Mouse (Mus musculus) lung, embryonic 16.5 days (tissue): ENCODE data around the gene Dennd2d. TPM values are rescaled to one million over a fixed set of nuclear protein-coding genes. Genes with fewer than 3 reads are reported as not detected.

Source experiments
- ATAC-seq: fragments of 200-750 bp; cut with Nextera tagmentation; 2 replicates; pipeline ENCODE4 v1.8.0; 2017; ENCODE audit warnings: low read depth, mild to moderate bottlenecking, moderate library complexity
- H3K27ac ChIP-seq: fragments of 300-500 bp; sonication (generic); 2 replicates; pipeline ENCODE4 v1.5.1; 2014; ENCODE audit warnings: mild to moderate bottlenecking, control low read depth, low read length
- H3K27me3 ChIP-seq: fragments of 300-500 bp; sonication (generic); 2 replicates; pipeline ENCODE4 v1.6.1; 2014; ENCODE audit warnings: low read depth, low read length, mixed read lengths; ENCODE audit not compliant: control insufficient read depth, insufficient read depth
- H3K36me3 ChIP-seq: fragments of 300-500 bp; sonication (generic); 2 replicates; pipeline ENCODE4 v1.6.1; 2014; ENCODE audit warnings: low read length; ENCODE audit not compliant: control insufficient read depth, insufficient read depth
- H3K4me1 ChIP-seq: fragments of 300-500 bp; sonication (generic); replicated peaks from 2 replicates; pipeline ENCODE4 v1.6.1; 2014; ENCODE audit warnings: low read length, mixed read lengths; ENCODE audit not compliant: control insufficient read depth, insufficient read depth
- H3K4me2 ChIP-seq: fragments of 300-500 bp; sonication (generic); 2 replicates; pipeline ENCODE4 v1.6.1; 2014; ENCODE audit warnings: low read depth, low read length, control low read depth
- H3K4me3 ChIP-seq: fragments of 300-500 bp; sonication (generic); 2 replicates; pipeline ENCODE4 v1.5.1; 2014; ENCODE audit warnings: mild to moderate bottlenecking, low read length, control low read depth
- H3K9ac ChIP-seq: fragments of 300-500 bp; sonication (generic); 2 replicates; pipeline ENCODE4 v1.6.1; 2014; ENCODE audit warnings: low read length, control low read depth
- H3K9me3 ChIP-seq: fragments of 300-500 bp; sonication (generic); 2 replicates; pipeline ENCODE4 v1.6.1; 2016; ENCODE audit warnings: low read length; ENCODE audit not compliant: control insufficient read depth
- WGBS: fragments of 180-500 bp; shearing (Covaris S2); extraction: QIAGEN DNeasy Blood & Tissue Kit; methylation state at CpG from one replicate; pipeline ENCODE4 v1.1.7; 2014; 5-methylcytosine and 5-hydroxymethylcytosine counted together
- polyA plus RNA-seq: library from polyadenylated mRNA; unstranded; fragments of >200 nt; fragmentation: Nextera tagmentation; extraction: Ambion mirVana; gene quantifications from 2 replicates; pipeline ENCODE4 v1.2.1, GENCODE M21; 2015

The Dennd2d gene
- polyA plus RNA-seq, 1 experiment from 2014 or later, result 14.8 TPM

DNA sequence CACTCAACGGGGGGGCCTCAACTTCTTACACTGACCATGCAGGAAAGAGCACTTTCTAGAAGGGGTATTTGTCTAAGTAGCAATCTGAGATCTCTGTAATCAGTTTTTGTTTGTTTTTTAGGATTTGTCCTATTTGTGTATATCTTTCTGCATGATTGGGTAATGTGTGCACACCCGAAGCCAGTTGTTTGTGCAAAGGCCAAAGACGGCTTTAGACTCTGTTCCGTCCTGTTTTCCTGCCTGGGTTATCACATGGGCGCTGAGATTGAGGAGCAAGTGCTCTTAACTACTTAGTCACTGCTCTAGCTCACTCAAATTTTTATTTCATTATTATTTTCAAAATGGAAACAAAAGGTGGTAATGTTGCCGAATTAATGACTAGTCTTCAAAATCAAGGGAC is 32.8 kb downstream of the Dennd2d start:
- Histone ChIP-seq H3K27ac (no peak overlapping the region), H3K4me3 (no peak overlapping the region), H3K4me1 (no peaks in the 10 kb centered on the region), H3K4me2 (no peak overlapping the region), H3K27me3 (no peaks in the 10 kb centered on the region), H3K9ac (no peak overlapping the region), H3K36me3 (no peaks in the 10 kb centered on the region), H3K9me3 (no peaks in the 10 kb centered on the region)
- 82% methylated on average over 6 of the region's 6 CpGs for WGBS
- no peak for ATAC-seq

- no peak for ATAC-seq
- Histone ChIP-seq H3K4me3 (no peak overlapping the region), H3K36me3 (no peaks in the 10 kb centered on the region), H3K4me1 (no peaks in the 10 kb centered on the region), H3K9me3 (no peaks in the 10 kb centered on the region), H3K27ac (no peak overlapping the region), H3K27me3 (no peaks in the 10 kb centered on the region), H3K4me2 (no peak overlapping the region), H3K9ac (no peak overlapping the region)
- WGBS, result 89% methylated on average over 1 of the region's 1 CpGs
Measured at GRCm38 (mm10) chr3:106522730-106523129, 40.5 kb downstream of the Dennd2d start.

GRCm38 (mm10) chr3:106526411-106526810 is 44.2 kb downstream of the Dennd2d start:
- Histone ChIP-seq H3K27ac (no peak overlapping the region), H3K9ac (no peak overlapping the region), H3K4me3 (no peak overlapping the region), H3K4me1 (no peaks in the 10 kb centered on the region), H3K9me3 (no peaks in the 10 kb centered on the region), H3K36me3 (no peaks in the 10 kb centered on the region), H3K4me2 (no peak overlapping the region), H3K27me3 (no peaks in the 10 kb centered on the region)
- no peak for ATAC-seq
- WGBS, result 86% methylated on average over 2 of the region's 2 CpGs

GRCm38 (mm10) chr3:106528032-106528431 is 45.8 kb downstream of the Dennd2d start:
- ATAC-seq, result no peak
- Histone ChIP-seq H3K27me3 (no peaks in the 10 kb centered on the region), H3K9me3 (no peaks in the 10 kb centered on the region), H3K36me3 (no peaks in the 10 kb centered on the region), H3K4me2 (no peak overlapping the region), H3K27ac (no peak overlapping the region), H3K4me3 (no peak overlapping the region), H3K4me1 (no peaks in the 10 kb centered on the region), H3K9ac (no peak overlapping the region)
- 83% methylated on average over 2 of the region's 2 CpGs for WGBS

- Histone ChIP-seq H3K4me3 (no peak overlapping the region), H3K4me2 (no peak overlapping the region), H3K36me3 (peaks cover 5% of the 10 kb centered on the region; the same call in 1 of the 2 replicates), H3K9ac (no peak overlapping the region), H3K4me1 (no peaks in the 10 kb centered on the region), H3K27me3 (no peaks in the 10 kb centered on the region), H3K27ac (no peak overlapping the region), H3K9me3 (no peaks in the 10 kb centered on the region)
- 92% methylated on average over 2 of the region's 2 CpGs for WGBS
- no peak for ATAC-seq
Measured at GRCm38 (mm10) chr3:106533277-106533676, 51.1 kb downstream of the Dennd2d start.

GRCm38 (mm10) chr3:106544721-106545316 is 62.6 kb downstream of the Dennd2d start:
- ATAC-seq, result no peak
- peaks cover 17% of the 10 kb centered on the region for H3K4me1 ChIP-seq
- H3K9me3 ChIP-seq, result no peaks in the 10 kb centered on the region
- no peak overlapping the region for H3K9ac ChIP-seq
- H3K4me2 ChIP-seq, result no peak overlapping the region
- no peak overlapping the region for H3K27ac ChIP-seq
- no peak overlapping the region for H3K4me3 ChIP-seq
- WGBS, result 71% methylated on average over 8 of the region's 8 CpGs
- H3K27me3 ChIP-seq, result no peaks in the 10 kb centered on the region
- no peaks in the 10 kb centered on the region for H3K36me3 ChIP-seq

DNA sequence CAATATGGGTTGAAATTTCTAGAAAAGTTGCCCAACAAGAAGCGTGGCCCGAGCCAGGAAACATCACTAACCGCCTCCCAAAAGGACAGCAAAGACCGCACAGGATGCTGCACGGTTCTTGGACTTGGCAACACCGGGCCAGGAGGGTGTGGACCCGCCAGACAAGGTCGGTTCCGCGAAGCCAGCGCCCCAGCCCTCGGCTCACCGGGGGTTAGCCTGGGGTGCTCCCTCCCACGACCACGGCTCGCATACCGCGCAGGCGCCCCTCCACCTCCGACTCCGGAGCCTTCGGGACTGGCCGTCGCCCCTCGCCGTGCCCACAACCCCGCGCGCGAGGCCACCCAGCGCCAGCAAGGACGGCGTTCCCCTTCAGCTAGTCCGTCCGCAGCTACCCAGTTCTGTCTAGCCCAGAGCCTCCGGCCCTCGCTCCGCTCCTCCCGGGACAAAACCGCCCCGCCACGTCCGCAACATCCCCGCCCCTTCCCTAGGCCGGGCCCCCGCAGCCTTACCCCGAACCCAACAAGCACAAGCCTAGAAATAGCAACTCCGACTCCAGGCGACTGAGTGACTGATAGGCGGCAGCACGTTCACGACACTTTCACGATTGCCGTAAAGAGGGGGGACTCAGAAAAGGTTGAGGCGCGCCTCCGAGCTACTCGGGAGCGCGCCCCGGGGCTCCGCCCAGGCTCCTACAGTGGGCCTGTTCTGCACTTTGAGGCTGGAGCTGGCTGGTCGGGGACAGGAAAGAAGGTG is 65.1 kb downstream of the Dennd2d start, which contains the start of the genes Dram2 and Cept1:
Gene Dram2 (plus strand): TSS at position 628 of the 753 bp plus-strand sequence.
Gene Cept1 (minus strand): TSS at position 632 of the 753 bp plus-strand sequence.
- H3K27me3 ChIP-seq, result no peaks in the 10 kb centered on the region
- ATAC-seq, result peak; percentile 97
- H3K27ac ChIP-seq, result peak within 1 kb of the TSS; percentile 99
- H3K4me1 ChIP-seq, result peaks cover 18% of the 10 kb centered on the region
- under 1% methylated on average over 49 of the region's 63 CpGs for WGBS
- no peaks in the 10 kb centered on the region for H3K36me3 ChIP-seq
- peak within 1 kb of the TSS; percentile 76 for H3K4me2 ChIP-seq
- peak within 1 kb of the TSS; percentile 93 for H3K9ac ChIP-seq
- no peaks in the 10 kb centered on the region for H3K9me3 ChIP-seq
- H3K4me3 ChIP-seq, result peak within 1 kb of the TSS; percentile 87

GRCm38 (mm10) chr3:106547924-106548539 is 65.8 kb downstream of the Dennd2d start:
- Histone ChIP-seq H3K4me1 (peaks cover 18% of the 10 kb centered on the region), H3K9ac (peak overlapping the region; percentile 93), H3K4me2 (peak overlapping the region; percentile 53), H3K36me3 (no peaks in the 10 kb centered on the region), H3K27ac (peak overlapping the region; percentile 99), H3K4me3 (peak overlapping the region; percentile 87), H3K9me3 (no peaks in the 10 kb centered on the region), H3K27me3 (no peaks in the 10 kb centered on the region)
- under 1% methylated on average over 27 of the region's 27 CpGs for WGBS
- ATAC-seq, result peak; percentile 56

- no peak for ATAC-seq
- H3K4me1 ChIP-seq, result peaks cover 18% of the 10 kb centered on the region
- H3K9ac ChIP-seq, result no peak overlapping the region
- peak overlapping the region; percentile 49 for H3K4me2 ChIP-seq
- H3K27me3 ChIP-seq, result no peaks in the 10 kb centered on the region
- no peaks in the 10 kb centered on the region for H3K9me3 ChIP-seq
- H3K27ac ChIP-seq, result peak overlapping the region; percentile 41; the same call in 1 of the 2 replicates
- 12% methylated on average over 3 of the region's 3 CpGs for WGBS
- peaks cover 3% of the 10 kb centered on the region; the same call in 1 of the 2 replicates for H3K36me3 ChIP-seq
- peak overlapping the region; percentile 33 for H3K4me3 ChIP-seq
Measured at GRCm38 (mm10) chr3:106548971-106549370, 66.8 kb downstream of the Dennd2d start.
